Mouse (Mus musculus) embryonic fibroblast, embryonic 13.5 days (primary cell): ENCODE results near the gene Emb.

ENCODE experiments used
- CTCF ChIP-seq: IDR thresholded peaks from 2 replicates; pipeline ENCODE4 v1.5.1; 2011; ENCODE audit warnings: mild to moderate bottlenecking, control low read depth, low read length, moderate library complexity, borderline replicate concordance; ENCODE audit not compliant: insufficient read depth
- POLR2A ChIP-seq: IDR thresholded peaks from 2 replicates; pipeline ENCODE4 v1.6.1; 2011; ENCODE audit warnings: low read depth, mild to moderate bottlenecking, control low read depth, low read length, moderate library complexity

GRCm38 (mm10) chr13:117193422-117193983 lies 14.8 kb upstream of the Emb start:
- TF ChIP-seq CTCF (no peak), POLR2A (no peak)
